Mouse (Mus musculus) neural tube, postnatal 0 days (tissue): ENCODE measurements around the gene Pax3. TPM values are rescaled to one million over a fixed set of nuclear protein-coding genes. Genes with fewer than 3 reads are reported as not detected.

Experiments used
- polyA plus RNA-seq: library from polyadenylated mRNA; unstranded; fragments of >200 nt; fragmentation: Nextera tagmentation; extraction: Ambion mirVana; gene quantifications from 2 replicates; pipeline ENCODE4 v1.2.1, GENCODE M21; 2015

The Pax3 gene
- polyA plus RNA-seq: 2.5 and 2.8 TPM in 2 replicates

GRCm38 (mm10) chr1:78196751-78197311 lies at the start of gene Pax3:
Gene Pax3 (minus strand): TSS chr1:78197134.

Other genes starting within 250 kb of the Pax3 start
- 2.1 and 2.7 TPM in 2 replicates for gene Sgpp2, start 113.2 kb upstream of the Pax3 start, polyA plus RNA-seq